Mouse (Mus musculus) megakaryocyte, embryonic 14.5 days (primary cell): ENCODE data around the gene Slc23a4. TPM values are rescaled to one million over a fixed set of nuclear protein-coding genes. Genes with fewer than 3 reads are reported as not detected.

Source experiments
- H3K27me3 ChIP-seq: replicated peaks from 2 replicates; pipeline ENCODE3; 2012; ENCODE audit warnings: inconsistent platforms
- H3K36me3 ChIP-seq: replicated peaks from 2 replicates; pipeline ENCODE3; 2012; ENCODE audit warnings: low read length, inconsistent platforms, mixed read lengths
- H3K4me1 ChIP-seq: 2 replicates; pipeline ENCODE4 v1.6.1; 2012; ENCODE audit warnings: inconsistent platforms
- H3K4me3 ChIP-seq: replicated peaks from 2 replicates; pipeline ENCODE3; 2012; ENCODE audit warnings: moderate library complexity, mild to moderate bottlenecking, inconsistent platforms
- H3K9me3 ChIP-seq: 2 replicates; pipeline ENCODE4 v1.6.1; 2012; ENCODE audit warnings: inconsistent platforms
- FLI1 ChIP-seq: IDR thresholded peaks from 2 replicates; pipeline ENCODE4 v1.6.1; 2012; ENCODE audit warnings: low read length, inconsistent platforms, mixed read lengths
- GATA1 ChIP-seq: IDR thresholded peaks from 3 replicates; pipeline ENCODE4 v1.6.1; 2012; ENCODE audit warnings: mixed read lengths, low read length, inconsistent platforms, borderline replicate concordance
- polyA plus RNA-seq: library from polyadenylated mRNA; stranded (reverse); fragments of >175 nt; gene quantifications from 2 replicates; pipeline ENCODE4 v1.2.3, GENCODE M21; 2012; ENCODE audit warnings: low replicate concordance; ENCODE audit not compliant: insufficient read depth

The Slc23a4 gene
- polyA plus RNA-seq, 1 experiment, result 0.40 TPM

DNA sequence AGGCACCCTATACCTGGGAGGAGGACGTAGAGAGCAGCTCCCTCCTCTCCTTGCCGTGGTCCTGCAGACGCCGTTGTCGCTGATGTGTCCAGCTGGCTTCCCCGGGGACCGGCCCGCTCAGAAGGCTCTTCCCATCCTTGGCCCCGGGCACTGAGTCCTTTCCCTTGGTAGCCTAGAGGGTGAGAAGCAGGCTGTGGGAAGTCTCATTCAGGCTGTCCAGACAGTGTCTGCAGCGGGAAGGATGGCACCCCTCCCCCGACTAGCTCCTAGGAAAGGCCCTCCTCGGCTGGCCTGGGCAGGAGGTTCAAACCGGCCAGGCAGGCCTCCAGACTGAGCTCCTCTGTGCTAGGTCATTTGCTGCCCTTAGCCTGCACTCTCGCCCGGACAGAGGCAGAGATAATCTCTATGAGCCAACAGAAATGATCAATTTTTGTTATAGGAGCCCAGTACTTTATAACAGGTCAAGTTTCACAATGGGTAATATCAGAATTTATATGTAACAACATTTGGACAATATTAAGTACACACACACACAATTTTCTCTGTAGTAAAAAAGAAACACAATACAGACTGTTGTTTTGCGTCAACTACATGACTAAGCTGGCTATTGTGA is 91.9 kb downstream of the Slc23a4 start:
- no peak for TF ChIP-seq GATA1
- TF ChIP-seq FLI1, result no peak
- H3K36me3 ChIP-seq, result peaks cover 97% of the 10 kb centered on the region

DNA sequence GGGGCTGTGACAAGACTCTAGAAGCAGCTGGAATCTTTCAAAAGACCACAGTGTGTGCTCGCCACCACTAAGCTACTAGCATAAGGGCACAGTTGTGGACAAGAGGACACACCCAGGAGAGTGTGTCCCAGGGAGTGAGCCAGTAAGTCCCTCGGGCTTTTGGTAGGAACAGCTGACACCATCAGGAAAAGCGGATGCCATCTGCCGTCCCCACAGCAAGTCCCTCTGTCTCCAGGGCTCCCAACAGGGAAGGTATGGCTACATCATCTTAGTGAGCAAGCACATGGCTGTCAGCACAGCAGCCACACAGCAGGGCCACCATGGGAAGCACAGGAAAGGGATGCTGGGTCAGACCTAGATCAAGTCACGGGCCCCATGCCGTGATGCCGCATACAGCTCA is 92.6 kb downstream of the Slc23a4 start:
- peaks cover 81% of the 10 kb centered on the region for H3K4me1 ChIP-seq
- H3K36me3 ChIP-seq, result peaks cover 97% of the 10 kb centered on the region
- no peaks in the 10 kb centered on the region for H3K27me3 ChIP-seq
- TF ChIP-seq FLI1 (no peak), GATA1 (no peak)
- no peaks in the 10 kb centered on the region for H3K9me3 ChIP-seq
- no peak overlapping the region for H3K4me3 ChIP-seq

More for the DNA sequence above, 91.9 kb downstream of the Slc23a4 start:
- Histone ChIP-seq H3K4me1 (peaks cover 83% of the 10 kb centered on the region), H3K27me3 (no peaks in the 10 kb centered on the region), H3K4me3 (no peak overlapping the region), H3K9me3 (no peaks in the 10 kb centered on the region)

Other genes starting within 250 kb of the Slc23a4 start
- 1.2 and 2.9 TPM in 2 replicates for gene Agbl3, start 208.0 kb downstream of the Slc23a4 start, polyA plus RNA-seq
- gene Tmem140, start 125.3 kb downstream of the Slc23a4 start, polyA plus RNA-seq, result 5.5 and 11.5 TPM in 2 replicates
- 14.0 and 14.5 TPM in 2 replicates for gene Cyren, start 110.3 kb downstream of the Slc23a4 start, polyA plus RNA-seq
- gene Wdr91, start 77.5 kb downstream of the Slc23a4 start, polyA plus RNA-seq, result 13.0 and 28.5 TPM in 2 replicates
- gene Stra8, start 68.2 kb downstream of the Slc23a4 start, polyA plus RNA-seq, result not detected in 2 replicates
- 2.9 and 6.3 TPM in 2 replicates for gene Cnot4, start 145.3 kb upstream of the Slc23a4 start, polyA plus RNA-seq
- 1.3 and 1.6 TPM in 2 replicates for gene Nup205, start 189.0 kb upstream of the Slc23a4 start, polyA plus RNA-seq